Comparison of ENCODE assay signal across 8 mouse cellular contexts in genomic region chr1:156921290-156921994, GRCm38 (mm10). TPM values are rescaled to one million over a fixed set of nuclear protein-coding genes. Genes with fewer than 3 reads are reported as not detected.
DNase-seq lines count a peak whose midpoint lies in the region; ATAC-seq lines count a peak whose summit lies in the region.

No protein-coding gene starts in this region.

- no peaks in the 10 kb centered on the region for H3K9me3 ChIP-seq in neural tube, embryonic 13.5 days
- H3K9me3 ChIP-seq in neural tube, embryonic 15.5 days (replicated peaks): no peaks in the 10 kb centered on the region

- H3K4me1 ChIP-seq in neural tube, embryonic 13.5 days (replicated peaks): peaks cover 29% of the 10 kb centered on the region
- H3K4me1 ChIP-seq in neural tube, embryonic 15.5 days: peaks cover 13% of the 10 kb centered on the region

- no peak for ATAC-seq in neural tube, embryonic 13.5 days (ENCODE audit: low read depth)
- ATAC-seq in neural tube, embryonic 15.5 days (ENCODE audit: low FRiP score): no peak

- peak overlapping the region; percentile 38; the same call in 1 of the 2 replicates for H3K9ac ChIP-seq in neural tube, embryonic 13.5 days
- no peak overlapping the region for H3K9ac ChIP-seq in neural tube, embryonic 15.5 days (replicated peaks)

- DNase-seq in adrenal gland, postnatal 14 days: peak; percentile 27
- DNase-seq in adrenal gland, postnatal 4 days (ENCODE audit: low spot score in 2 of 2): no peak
- peak; percentile 20 for DNase-seq in liver
- DNase-seq in spleen, postnatal 4 days (ENCODE audit: low spot score in 2 of 2): peak; percentile 49 to 72
- no peak for DNase-seq in right cerebral cortex, postnatal 4 days
- DNase-seq in neural tube, embryonic 10.5 days (ENCODE audit: extremely low spot score, low spot score): no peak

- H3K27me3 ChIP-seq in neural tube, embryonic 13.5 days: no peaks in the 10 kb centered on the region
- H3K27me3 ChIP-seq in neural tube, embryonic 15.5 days (replicated peaks): no peaks in the 10 kb centered on the region

- WGBS in neural tube, embryonic 13.5 days: 72% methylated on average over 12 of the region's 12 CpGs
- WGBS in neural tube, embryonic 15.5 days: 69% methylated on average over 12 of the region's 12 CpGs

- H3K4me3 ChIP-seq in neural tube, embryonic 13.5 days: no peak overlapping the region
- no peak overlapping the region for H3K4me3 ChIP-seq in neural tube, embryonic 15.5 days (replicated peaks)

- H3K36me3 ChIP-seq in neural tube, embryonic 13.5 days: no peaks in the 10 kb centered on the region
- no peaks in the 10 kb centered on the region for H3K36me3 ChIP-seq in neural tube, embryonic 15.5 days

- H3K4me2 ChIP-seq in neural tube, embryonic 13.5 days: no peak overlapping the region
- H3K4me2 ChIP-seq in neural tube, embryonic 15.5 days: no peak overlapping the region

- H3K27ac ChIP-seq in neural tube, embryonic 13.5 days (replicated peaks): no peak overlapping the region
- H3K27ac ChIP-seq in neural tube, embryonic 15.5 days (replicated peaks): no peak overlapping the region

RNA-seq across cellular contexts. Expression of gene Ralgps2, which starts 18.0 kb away (rescaled TPM):
- 28.6 and 30.3 TPM in 2 replicates for total RNA-seq in adrenal gland, postnatal 14 days (2021)
- total RNA-seq in adrenal gland, postnatal 4 days (2021): 10 to 100 TPM; 35.6 to 39.9 TPM
- 91.7 and 92.9 TPM in 2 replicates for polyA plus RNA-seq in neural tube, embryonic 13.5 days (2015; fragmentation: Nextera tagmentation; extraction: Ambion mirVana)
- polyA plus RNA-seq in neural tube, embryonic 15.5 days (2015; fragmentation: Nextera tagmentation; extraction: Ambion mirVana): 77.6 and 88.0 TPM in 2 replicates

Comparison
In these comparisons a context has a peak if more than half of its experiments do, and no peak if none do; other contexts are left out.
1. DNase-seq: peak in adrenal gland, postnatal 14 days (single experiment), liver (single experiment) and spleen, postnatal 4 days (2 of 2); none in adrenal gland, postnatal 4 days (0 of 2), right cerebral cortex, postnatal 4 days (single experiment) and neural tube, embryonic 10.5 days (single experiment).